In genomic region chr2:79090273-79090672, GRCm38 (mm10) we compare ENCODE assay signal across 29 mouse cellular contexts.
"Had no signal": no experiment of that assay in that cellular context is flagged by ENCODE, and none has a peak within 500 bp of the region (broad histone marks: within the 10 kb centered on the region; RNA-seq: fewer than 3 reads in every experiment).

No protein-coding gene starts in this region.

- H3K9me3 ChIP-seq: embryonic facial prominence, embryonic 10.5 days; embryonic facial prominence, embryonic 12.5 days; embryonic facial prominence, embryonic 13.5 days; embryonic facial prominence, embryonic 15.5 days; forebrain, embryonic 10.5 days; forebrain, embryonic 12.5 days; forebrain, embryonic 13.5 days; forebrain, embryonic 15.5 days had no signal

- H3K36me3 ChIP-seq: embryonic facial prominence, embryonic 10.5 days; embryonic facial prominence, embryonic 12.5 days; embryonic facial prominence, embryonic 13.5 days; embryonic facial prominence, embryonic 15.5 days; forebrain, embryonic 10.5 days; forebrain, embryonic 12.5 days; forebrain, embryonic 15.5 days had no signal

- H3K4me3 ChIP-seq: embryonic facial prominence, embryonic 10.5 days; embryonic facial prominence, embryonic 12.5 days; embryonic facial prominence, embryonic 13.5 days; embryonic facial prominence, embryonic 15.5 days; erythroblast, embryonic 14.5 days; forebrain, embryonic 10.5 days; forebrain, embryonic 12.5 days; forebrain, embryonic 13.5 days; forebrain, embryonic 15.5 days; gastrocnemius, adult 2 months; heart, adult 2 months had no signal

- H3K9ac ChIP-seq: embryonic facial prominence, embryonic 12.5 days; embryonic facial prominence, embryonic 13.5 days; embryonic facial prominence, embryonic 15.5 days; forebrain, embryonic 12.5 days; forebrain, embryonic 13.5 days; forebrain, embryonic 15.5 days; forebrain, postnatal 0 days had no signal

- H3K4me1 ChIP-seq: forebrain, embryonic 12.5 days; forebrain, embryonic 13.5 days; forebrain, embryonic 15.5 days had no signal

- DNase-seq: cerebellum, adult 2 months; cerebellum, adult 8-10 months; cerebellum, adult 9-10 months; cerebellum, adult 9-11 months; cerebellum, postnatal 10 days; cerebellum, postnatal 14 days; cerebellum, postnatal 25 days; cerebellum, postnatal 36 days; embryo, embryonic 11 days; forebrain, postnatal 0 days; gastrocnemius, adult 2 months; gastrocnemius, postnatal 10 days; gastrocnemius, postnatal 14 days; gastrocnemius, postnatal 25 days; gastrocnemius, postnatal 36 days; heart, adult 11 months; heart, adult 18-20 months; heart, adult 2 months had no signal

- ATAC-seq: forebrain, embryonic 13.5 days; forebrain, embryonic 14.5 days; forebrain, embryonic 15.5 days; forebrain, embryonic 16.5 days; forebrain, postnatal 0 days had no signal

- H3K27ac ChIP-seq: embryonic facial prominence, embryonic 10.5 days; embryonic facial prominence, embryonic 12.5 days; embryonic facial prominence, embryonic 13.5 days; embryonic facial prominence, embryonic 15.5 days; forebrain, embryonic 10.5 days; forebrain, embryonic 12.5 days; forebrain, embryonic 13.5 days; forebrain, embryonic 15.5 days; gastrocnemius, adult 2 months; heart, adult 2 months had no signal

- H3K4me2 ChIP-seq: embryonic facial prominence, embryonic 12.5 days; embryonic facial prominence, embryonic 13.5 days; embryonic facial prominence, embryonic 15.5 days; forebrain, embryonic 12.5 days; forebrain, embryonic 13.5 days; forebrain, embryonic 15.5 days had no signal

- H3K27me3 ChIP-seq: embryonic facial prominence, embryonic 12.5 days; embryonic facial prominence, embryonic 13.5 days; embryonic facial prominence, embryonic 15.5 days; forebrain, embryonic 12.5 days; forebrain, embryonic 13.5 days; forebrain, embryonic 15.5 days had no signal
